Mouse (Mus musculus) erythroblast, embryonic 14.5 days (primary cell): Measurements from ENCODE around the gene Troap.

Source experiments
- GATA1 ChIP-seq: IDR thresholded peaks from 2 replicates; pipeline ENCODE4 v1.6.1; 2012; ENCODE audit warnings: low read length, inconsistent platforms, mixed read lengths
- TAL1 ChIP-seq: IDR thresholded peaks from 3 replicates; pipeline ENCODE4 v1.6.1; 2012; ENCODE audit warnings: low read length, inconsistent platforms, mixed read lengths

GRCm38 (mm10) chr15:99083867-99084557, 9.6 kb downstream of the Troap start:
- TF ChIP-seq GATA1 = no peak
- TF ChIP-seq TAL1 = no peak
